Mouse (Mus musculus) MEL (cell line): ENCODE measurements around the gene Runx3. TPM values are rescaled to one million over a fixed set of nuclear protein-coding genes. Genes with fewer than 3 reads are reported as not detected.
A peak's percentile ranks its signal among the peaks of the same experiment; 100 is the strongest.

Source experiments
- DNase-seq: peaks from one replicate; pipeline ENCODE4 v3.0.0; 2011; ENCODE audit warnings: low read depth, low spot score
- H3K27ac ChIP-seq: 2 replicates; pipeline ENCODE4 v1.5.1; 2012; ENCODE audit warnings: low read depth, mild to moderate bottlenecking, control low read depth, low read length, moderate library complexity; ENCODE audit not compliant: control insufficient read depth
- H3K27me3 ChIP-seq, 2 experiments: fragments of 150-350 bp in 1 of 2; sonication (generic) in 1 of 2; 2 replicates each; pipeline ENCODE4 v1.6.1; 2012; ENCODE audit warnings: low read length in 2 of 2, mild to moderate bottlenecking in 2 of 2, improper control_type of control experiment in 1 of 2, moderate library complexity in 1 of 2; ENCODE audit not compliant: insufficient read depth in 2 of 2, control insufficient read depth in 1 of 2
- H3K36me3 ChIP-seq, 2 experiments: 2 replicates each; pipeline ENCODE4 v1.6.1; 2012 to 2014; ENCODE audit warnings: low read length in 2 of 2, improper control_type of control experiment in 1 of 2, inconsistent platforms in 1 of 2, mild to moderate bottlenecking in 1 of 2; ENCODE audit not compliant: insufficient read depth in 2 of 2, control insufficient read depth in 1 of 2
- H3K4me1 ChIP-seq, 2 experiments: fragments of 150-350 bp in 1 of 2; sonication (generic) in 1 of 2; 2 replicates each; pipeline ENCODE4 v1.6.1; 2012; ENCODE audit warnings: low read length in 2 of 2, improper control_type of control experiment in 1 of 2, mild to moderate bottlenecking in 1 of 2; ENCODE audit not compliant: insufficient read depth in 2 of 2, control insufficient read depth in 1 of 2
- H3K4me3 ChIP-seq, 2 experiments: fragments of 150-350 bp in 1 of 2; sonication (generic) in 1 of 2; 2 replicates each; pipeline ENCODE4 v1.5.1; 2012; ENCODE audit warnings: low read depth in 2 of 2, low read length in 2 of 2, mild to moderate bottlenecking in 2 of 2, moderate library complexity in 2 of 2, control low read depth in 1 of 2, improper control_type of control experiment in 1 of 2; ENCODE audit not compliant: control insufficient read depth in 1 of 2, insufficient read depth in 1 of 2
- H3K79me2 ChIP-seq: 2 replicates; pipeline ENCODE4 v1.6.1; 2012; ENCODE audit warnings: mild to moderate bottlenecking, low read length, moderate library complexity; ENCODE audit not compliant: control insufficient read depth, poor library complexity, insufficient read depth
- H3K9ac ChIP-seq: 2 replicates; pipeline ENCODE4 v1.6.1; 2012; ENCODE audit warnings: low read depth, mild to moderate bottlenecking, control low read depth, low read length, moderate library complexity; ENCODE audit not compliant: control insufficient read depth, poor library complexity, severe bottlenecking
- H3K9me3 ChIP-seq: fragments of 150-350 bp; sonication (generic); replicated peaks from 2 replicates; pipeline ENCODE4 v1.6.1; 2012; ENCODE audit warnings: mild to moderate bottlenecking, low read length, improper control_type of control experiment, moderate library complexity; ENCODE audit not compliant: insufficient read depth
- CTCF ChIP-seq, 3 experiments: IDR thresholded peaks in 2 of 3; conservative IDR thresholded peaks in 1 of 3; 2 replicates each; pipeline ENCODE4 v1.5.1; 2011 to 2012; ENCODE audit warnings: low read length in 3 of 3, low read depth in 2 of 3, mild to moderate bottlenecking in 2 of 3, improper control_type of control experiment in 1 of 3, inconsistent platforms in 1 of 3, mixed read lengths in 1 of 3, moderate library complexity in 1 of 3; ENCODE audit not compliant: control insufficient read depth in 1 of 3, insufficient read depth in 1 of 3, poor library complexity in 1 of 3, severe bottlenecking in 1 of 3
- E2F4 ChIP-seq: IDR thresholded peaks from 2 replicates; pipeline ENCODE4 v1.6.1; 2011; ENCODE audit warnings: low read depth, low read length, improper control_type of control experiment, borderline replicate concordance
- GABPA ChIP-seq: IDR thresholded peaks from 2 replicates; pipeline ENCODE4 v1.6.1; 2012; ENCODE audit warnings: low read depth, mild to moderate bottlenecking, inconsistent platforms, low read length, improper control_type of control experiment, moderate library complexity
- GATA1 ChIP-seq: IDR thresholded peaks from 2 replicates; pipeline ENCODE4 v1.6.1; 2011; ENCODE audit warnings: low read depth, low read length, improper control_type of control experiment
- KAT2A ChIP-seq: conservative IDR thresholded peaks from 2 replicates; pipeline ENCODE4 v1.6.1; 2012; ENCODE audit warnings: low read depth, low read length, improper control_type of control experiment, inconsistent platforms
- MAFK ChIP-seq: IDR thresholded peaks from 2 replicates; pipeline ENCODE4 v1.6.1; 2011; ENCODE audit warnings: low read depth, mild to moderate bottlenecking, low read length, improper control_type of control experiment, borderline replicate concordance
- MAX ChIP-seq: IDR thresholded peaks from 2 replicates; pipeline ENCODE4 v1.6.1; 2011; ENCODE audit warnings: low read length, improper control_type of control experiment
- MEF2A ChIP-seq: IDR thresholded peaks from 2 replicates; pipeline ENCODE4 v1.6.1; 2014; ENCODE audit warnings: low read depth, mild to moderate bottlenecking, inconsistent platforms, low read length, improper control_type of control experiment; ENCODE audit not compliant: poor library complexity, insufficient replicate concordance, severe bottlenecking; ENCODE audit errors: extremely low read depth
- MXI1 ChIP-seq: IDR thresholded peaks from 2 replicates; pipeline ENCODE4 v1.6.1; 2011; ENCODE audit warnings: mild to moderate bottlenecking, low read depth, low read length, improper control_type of control experiment
- MYB ChIP-seq: IDR thresholded peaks from 2 replicates; pipeline ENCODE4 v1.6.1; 2011; ENCODE audit warnings: mild to moderate bottlenecking, low read depth, low read length, improper control_type of control experiment
- MYC ChIP-seq: IDR thresholded peaks from 2 replicates; pipeline ENCODE4 v1.6.1; 2011; ENCODE audit warnings: low read depth, mild to moderate bottlenecking, low read length, improper control_type of control experiment, moderate library complexity
- NELFE ChIP-seq: IDR thresholded peaks from 2 replicates; pipeline ENCODE4 v1.6.1; 2011; ENCODE audit warnings: low read depth, low read length, improper control_type of control experiment
- POLR2A ChIP-seq, 2 experiments: IDR thresholded peaks; 2 replicates each; pipeline ENCODE4 v1.6.1; 2011 to 2012; ENCODE audit warnings: low read length in 2 of 2, mild to moderate bottlenecking in 2 of 2, control low read depth in 1 of 2, improper control_type of control experiment in 1 of 2, low read depth in 1 of 2, moderate library complexity in 1 of 2; ENCODE audit not compliant: control insufficient read depth in 1 of 2, insufficient read depth in 1 of 2, poor library complexity in 1 of 2
- POLR2AphosphoS2 ChIP-seq: IDR thresholded peaks from 2 replicates; pipeline ENCODE4 v1.6.1; 2011; ENCODE audit warnings: low read length, improper control_type of control experiment
- POLR2AphosphoS5 ChIP-seq: IDR thresholded peaks from 2 replicates; pipeline ENCODE4 v1.6.1; 2012; ENCODE audit warnings: low read depth, borderline replicate concordance, mild to moderate bottlenecking, inconsistent platforms, low read length, moderate library complexity, mixed read lengths
- RCOR1 ChIP-seq: IDR thresholded peaks from 2 replicates; pipeline ENCODE4 v1.6.1; 2012; ENCODE audit warnings: low read depth, mild to moderate bottlenecking, inconsistent platforms, low read length, improper control_type of control experiment
- TAL1 ChIP-seq: IDR thresholded peaks from 2 replicates; pipeline ENCODE4 v1.6.1; 2012; ENCODE audit warnings: mild to moderate bottlenecking, inconsistent platforms, low read length, moderate library complexity, mixed read lengths
- UBTF ChIP-seq: IDR thresholded peaks from 2 replicates; pipeline ENCODE4 v1.6.1; 2012; ENCODE audit warnings: low read depth, mild to moderate bottlenecking, inconsistent platforms, low read length, improper control_type of control experiment, moderate library complexity, borderline replicate concordance; ENCODE audit not compliant: insufficient read depth
- USF1 ChIP-seq: IDR thresholded peaks from 2 replicates; pipeline ENCODE4 v1.6.1; 2014; ENCODE audit warnings: low read depth, mild to moderate bottlenecking, inconsistent platforms, low read length, improper control_type of control experiment, moderate library complexity
- USF2 ChIP-seq, 2 experiments: IDR thresholded peaks; 2 replicates each; pipeline ENCODE4 v1.6.1; 2011 to 2012; ENCODE audit warnings: improper control_type of control experiment in 2 of 2, low read length in 2 of 2, borderline replicate concordance in 1 of 2, inconsistent platforms in 1 of 2, low read depth in 1 of 2, mild to moderate bottlenecking in 1 of 2; ENCODE audit not compliant: insufficient read depth in 1 of 2
- ZKSCAN1 ChIP-seq: IDR thresholded peaks from 2 replicates; pipeline ENCODE4 v1.6.1; 2012; ENCODE audit warnings: low read depth, mild to moderate bottlenecking, inconsistent platforms, low read length, improper control_type of control experiment, moderate library complexity
- ZMIZ1 ChIP-seq: IDR thresholded peaks from 2 replicates; pipeline ENCODE4 v1.6.1; 2012; ENCODE audit warnings: low read depth, mild to moderate bottlenecking, inconsistent platforms, low read length, improper control_type of control experiment, moderate library complexity
- ZNF384 ChIP-seq: IDR thresholded peaks from 2 replicates; pipeline ENCODE4 v1.6.1; 2012; ENCODE audit warnings: low read depth, mild to moderate bottlenecking, inconsistent platforms, low read length, improper control_type of control experiment
- polyA plus RNA-seq, 2 experiments: library from polyadenylated mRNA; stranded (reverse) in 1 of 2; unstranded in 1 of 2; fragments of >175 nt in 1 of 2; fragments of >200 nt in 1 of 2; gene quantifications; 2 replicates each; pipeline versions ENCODE4 v1.2.1 to v1.2.4; 2012; ENCODE audit warnings: low replicate concordance in 2 of 2, low read depth in 1 of 2; ENCODE audit not compliant: insufficient read length in 2 of 2, insufficient read depth in 1 of 2, missing spikeins in 1 of 2
- total RNA-seq: library from RNA; depleted of rRNA; stranded (reverse); fragments of 300-350 nt; gene quantifications from 2 replicates; pipeline ENCODE4 v1.2.3, GENCODE M21; 2012

Gene Runx3
- total and polyA plus RNA-seq, 3 experiments: 4.3 to 29.2 TPM; not detected in 1

DNA sequence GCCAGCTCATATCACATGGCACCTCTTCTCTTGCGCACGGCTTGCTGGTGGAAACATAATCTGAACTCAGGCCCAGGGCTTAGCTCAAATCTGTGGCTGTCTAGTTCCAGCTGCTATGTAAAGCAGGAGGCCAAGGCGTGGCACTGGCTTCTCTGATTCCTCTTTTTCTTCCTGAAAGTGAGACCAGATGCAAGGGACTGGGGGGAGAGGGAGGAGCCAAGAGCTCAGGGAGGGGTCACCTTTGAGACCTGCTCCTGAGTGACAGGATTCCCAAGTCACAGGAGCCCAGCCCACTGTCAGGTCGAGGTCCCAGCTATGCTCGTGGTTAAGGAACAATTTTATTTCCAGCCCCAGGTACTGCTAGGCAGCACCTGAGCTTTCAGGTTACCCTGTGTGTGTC, 4.1 kb upstream of the Runx3 start:
- peaks cover 2 to 3% of the 10 kb centered on the region in 2 experiments; a peak in 2 of 4 replicates for H3K27me3 ChIP-seq
- no peak overlapping the region for H3K27ac ChIP-seq
- TF ChIP-seq POLR2A (IDR thresholded peaks at IDR 0.05; ENCODE audit: control insufficient read depth in 1 of 2, insufficient read depth in 1 of 2, low read depth in 1 of 2, low read length in 2 of 2, poor library complexity in 1 of 2): no peak
- TF ChIP-seq ZKSCAN1: no peak
- no peak for TF ChIP-seq MAFK
- no peak for TF ChIP-seq POLR2AphosphoS2
- no peak for TF ChIP-seq MAX
- no peak for TF ChIP-seq GABPA
- no peak for TF ChIP-seq ZMIZ1
- no peak for TF ChIP-seq MXI1
- no peak for TF ChIP-seq RCOR1
- TF ChIP-seq USF2 (IDR thresholded peaks at IDR 0.05; ENCODE audit: borderline replicate concordance in 1 of 2, insufficient read depth in 1 of 2, low read depth in 1 of 2, low read length in 2 of 2): no peak
- no peak for TF ChIP-seq USF1
- TF ChIP-seq MYB: no peak
- TF ChIP-seq MEF2A: no peak
- no peak for TF ChIP-seq E2F4
- TF ChIP-seq POLR2AphosphoS5: no peak
- TF ChIP-seq GATA1: no peak
- no peak for TF ChIP-seq ZNF384
- TF ChIP-seq UBTF: no peak
- TF ChIP-seq MYC: no peak
- H3K79me2 ChIP-seq: no peaks in the 10 kb centered on the region; the same call in 1 of the 2 replicates
- DNase-seq: no peak
- no peak overlapping the region for H3K4me3 ChIP-seq
- peaks cover 0 to 6% of the 10 kb centered on the region in 2 experiments; a peak in 3 of 4 replicates for H3K4me1 ChIP-seq
- H3K9me3 ChIP-seq: no peaks in the 10 kb centered on the region
- no peak overlapping the region for H3K9ac ChIP-seq
- no peaks in the 10 kb centered on the region for H3K36me3 ChIP-seq

DNA sequence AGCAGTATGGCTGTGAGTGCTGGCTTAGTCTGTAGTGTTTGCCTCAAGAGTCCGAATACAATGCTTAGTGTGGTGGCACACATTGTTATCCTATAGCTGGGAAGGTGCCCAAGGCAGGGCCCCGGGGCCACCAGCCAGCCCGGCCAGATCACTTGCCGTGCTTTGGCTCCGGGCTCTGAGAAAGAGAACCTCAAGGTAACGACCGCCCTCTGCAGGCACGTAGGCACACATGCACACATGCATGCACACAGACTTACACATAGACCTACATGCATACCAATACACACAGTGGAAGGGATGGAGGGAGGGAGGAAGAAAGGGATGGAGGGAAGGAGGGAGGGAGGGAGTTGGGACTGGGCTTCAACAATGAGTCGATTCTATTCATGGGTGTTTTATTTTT, 2.6 kb upstream of the Runx3 start:
- peaks cover 0 to 7% of the 10 kb centered on the region in 2 experiments; a peak in 3 of 4 replicates for H3K4me1 ChIP-seq
- TF ChIP-seq NELFE (no peak), POLR2AphosphoS5 (no peak), MAFK (no peak), TAL1 (no peak), CTCF (IDR thresholded peaks at IDR 0.05 in 2 of 3, conservative IDR thresholded peaks at IDR 0.05 in 1 of 3; ENCODE audit: control insufficient read depth in 1 of 3, insufficient read depth in 1 of 3, low read depth in 2 of 3, low read length in 3 of 3, poor library complexity in 1 of 3, severe bottlenecking in 1 of 3) (peak in 1 of 3 experiments; percentile 14; a peak in 1 of 6 replicates), GATA1 (no peak), KAT2A (no peak)
- H3K36me3 ChIP-seq: no peaks in the 10 kb centered on the region
- H3K4me3 ChIP-seq: no peak overlapping the region
- peaks cover 2 to 3% of the 10 kb centered on the region in 2 experiments; a peak in 2 of 4 replicates for H3K27me3 ChIP-seq
- H3K79me2 ChIP-seq: no peaks in the 10 kb centered on the region; the same call in 1 of the 2 replicates
- no peaks in the 10 kb centered on the region for H3K9me3 ChIP-seq
- H3K27ac ChIP-seq: no peak overlapping the region
- H3K9ac ChIP-seq: no peak overlapping the region
- no peak for DNase-seq
